Mouse (Mus musculus): ENCODE measurements around the gene Ceacam5.

Gene Ceacam5

GRCm38 (mm10) chr7:17712938-17713337 is at the start of gene Ceacam5:
Ceacam5 (plus strand) TSS chr7:17713238.
- DNase-seq (ENCODE audit: low spot score), result no peak
